Mouse (Mus musculus) urinary bladder, postnatal 4 days (tissue): ENCODE results near the gene B3gnt6.

Experiments used
- DNase-seq, 2 experiments: peaks; one replicate each; pipeline ENCODE4 v3.0.0; 2021 to 2022; ENCODE audit warnings: low spot score in 2 of 2

The B3gnt6 gene

DNA sequence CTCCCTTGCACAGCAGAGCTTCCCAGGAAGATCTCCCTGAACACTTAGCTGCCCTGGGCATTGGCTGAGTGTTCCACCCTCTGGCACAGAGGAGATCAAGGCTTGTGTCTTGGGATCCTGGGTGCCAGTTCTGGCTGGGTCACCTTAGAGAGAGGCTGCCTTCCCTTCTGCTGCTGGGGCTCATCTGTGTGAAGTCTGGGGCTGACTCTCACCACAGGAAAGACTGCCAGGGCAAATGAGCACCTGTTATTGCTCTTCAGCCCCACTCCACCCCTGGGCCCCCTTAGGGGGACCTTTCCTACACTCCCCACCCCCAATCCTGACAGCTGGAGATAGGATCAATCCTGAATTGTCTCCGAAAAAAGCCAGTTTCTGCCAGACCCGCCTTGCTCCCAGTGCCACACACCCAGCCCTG, 22.2 kb downstream of the B3gnt6 start:
- no peak for DNase-seq

DNA sequence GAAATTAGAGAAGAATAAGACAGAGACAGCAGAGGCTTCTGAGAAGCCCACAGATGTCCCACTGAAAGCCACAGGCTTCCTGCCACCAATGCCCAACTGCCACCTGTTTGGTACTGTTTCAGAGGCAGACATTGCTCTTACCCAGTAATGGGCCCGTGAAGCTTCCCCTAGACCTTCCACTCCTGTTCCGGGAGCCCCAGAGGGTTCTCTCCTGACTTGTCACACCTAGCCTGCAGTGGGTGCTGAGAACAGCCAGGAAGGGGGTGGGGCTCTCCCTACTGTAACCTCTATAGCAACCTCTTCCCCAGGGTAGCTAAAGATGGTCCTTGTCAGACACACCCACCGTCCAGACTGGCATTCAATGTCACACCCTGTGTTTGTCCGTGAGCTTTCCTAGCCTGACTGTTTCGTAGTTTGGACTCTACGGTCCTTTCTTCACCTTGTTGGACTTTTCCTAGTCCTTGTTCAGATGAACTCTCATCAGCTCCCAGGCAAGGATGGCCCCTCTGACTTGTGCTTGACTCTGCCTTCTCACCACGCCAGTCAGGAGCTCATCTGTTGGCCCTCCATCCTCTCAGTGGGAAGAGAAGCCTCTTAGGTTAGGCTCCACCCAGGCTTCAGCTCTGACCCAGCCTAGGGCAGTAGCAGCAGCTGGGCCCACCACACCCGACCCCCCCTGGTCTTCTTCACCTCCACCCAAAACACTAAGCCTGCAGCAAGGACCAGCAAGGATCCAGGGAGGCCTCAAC, 22.8 kb downstream of the B3gnt6 start:
- no peak for DNase-seq

DNA sequence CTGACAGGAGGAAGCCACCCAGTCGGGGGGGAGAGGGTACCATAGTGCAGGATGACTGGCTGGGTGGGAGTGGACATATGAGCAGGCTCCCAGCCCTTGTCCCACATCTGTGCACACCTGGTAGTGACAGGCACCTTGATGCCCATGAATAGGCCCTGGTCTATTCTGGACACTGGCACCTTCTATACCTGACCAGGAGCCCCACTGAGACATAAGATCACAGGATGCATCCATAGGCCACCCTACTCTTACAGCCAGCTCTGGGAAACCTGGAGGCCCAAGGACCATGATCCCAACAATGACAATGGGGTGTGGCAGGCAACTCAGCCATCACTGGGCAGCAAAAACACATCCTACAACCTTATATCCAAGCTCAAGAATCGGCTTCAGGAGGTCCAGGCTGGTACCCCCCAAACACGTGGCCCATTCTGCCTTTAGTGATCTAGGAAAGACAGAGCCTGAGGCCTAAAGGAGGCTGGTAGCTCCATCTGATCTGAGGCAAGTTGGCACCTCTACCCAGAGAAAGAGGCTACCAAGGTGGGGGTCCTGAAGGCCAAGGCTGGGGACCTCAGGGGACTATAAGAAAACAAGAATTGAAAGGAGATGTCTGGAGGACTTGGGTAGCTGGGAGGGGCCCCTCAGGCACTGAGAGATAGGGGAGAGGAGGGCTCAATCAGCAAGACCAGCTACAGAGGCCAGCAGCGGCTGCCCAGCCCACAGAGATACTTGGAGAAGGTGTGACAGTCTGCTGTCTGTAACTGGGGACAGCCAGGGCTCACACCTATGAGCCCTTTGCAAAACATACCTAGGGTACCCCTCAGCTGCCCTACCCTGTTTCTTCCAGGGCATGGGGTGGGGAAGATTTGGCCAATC, 24.2 kb downstream of the B3gnt6 start:
- DNase-seq: no peak

- DNase-seq: no peak
Observed at GRCm38 (mm10) chr7:98173408-98173807, 25.9 kb downstream of the B3gnt6 start.

GRCm38 (mm10) chr7:98172661-98173060, 26.6 kb downstream of the B3gnt6 start:
- DNase-seq: no peak

DNA sequence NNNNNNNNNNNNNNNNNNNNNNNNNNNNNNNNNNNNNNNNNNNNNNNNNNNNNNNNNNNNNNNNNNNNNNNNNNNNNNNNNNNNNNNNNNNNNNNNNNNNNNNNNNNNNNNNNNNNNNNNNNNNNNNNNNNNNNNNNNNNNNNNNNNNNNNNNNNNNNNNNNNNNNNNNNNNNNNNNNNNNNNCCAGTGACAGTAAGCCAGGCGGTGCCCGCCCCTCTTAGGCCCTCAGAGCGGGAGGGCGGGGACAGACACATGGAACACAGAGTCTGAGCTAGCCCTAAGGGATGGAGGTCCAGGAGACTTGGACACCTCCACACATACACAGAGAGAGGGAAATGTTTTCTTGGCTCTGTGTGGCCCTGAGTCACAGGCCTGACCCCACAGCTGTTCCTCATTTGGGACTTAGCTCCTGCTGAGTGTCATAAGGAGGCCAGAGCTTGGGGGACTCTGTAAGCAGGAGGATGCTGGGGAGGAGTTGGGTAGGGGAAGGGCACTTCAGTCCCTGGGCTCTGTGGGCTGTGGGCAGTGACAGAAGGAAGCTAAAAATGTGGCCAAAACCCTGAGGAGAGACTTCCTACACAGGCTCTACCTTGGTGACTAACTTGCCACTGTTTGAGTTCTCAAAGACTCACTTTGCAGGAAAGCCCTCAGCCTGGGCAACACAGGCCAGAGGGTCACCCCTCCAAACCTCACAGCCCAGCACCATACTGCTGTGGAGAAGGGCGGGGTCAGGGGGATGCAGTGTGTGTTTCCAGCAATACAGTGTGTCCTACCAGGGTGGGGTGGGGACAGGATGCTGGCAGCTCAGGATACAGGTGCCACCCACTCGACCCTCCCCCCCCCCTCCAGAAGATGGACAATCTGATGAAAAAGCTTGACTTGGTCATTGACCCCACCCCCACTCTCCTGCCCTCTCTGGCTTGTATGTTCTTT, 27.9 kb downstream of the B3gnt6 start:
- peak in 1 of 2 experiments; percentile 43 for DNase-seq

GRCm38 (mm10) chr7:98164999-98165528, 34.2 kb downstream of the B3gnt6 start:
- peak in 1 of 2 experiments; percentile 49 for DNase-seq

- DNase-seq: no peak
Observed at GRCm38 (mm10) chr7:98164382-98164998, 34.8 kb downstream of the B3gnt6 start.

- DNase-seq: no peak
Observed at GRCm38 (mm10) chr7:98163700-98164099, 35.6 kb downstream of the B3gnt6 start.

- no peak for DNase-seq
Observed at GRCm38 (mm10) chr7:98162239-98162638, 37.0 kb downstream of the B3gnt6 start.

DNA sequence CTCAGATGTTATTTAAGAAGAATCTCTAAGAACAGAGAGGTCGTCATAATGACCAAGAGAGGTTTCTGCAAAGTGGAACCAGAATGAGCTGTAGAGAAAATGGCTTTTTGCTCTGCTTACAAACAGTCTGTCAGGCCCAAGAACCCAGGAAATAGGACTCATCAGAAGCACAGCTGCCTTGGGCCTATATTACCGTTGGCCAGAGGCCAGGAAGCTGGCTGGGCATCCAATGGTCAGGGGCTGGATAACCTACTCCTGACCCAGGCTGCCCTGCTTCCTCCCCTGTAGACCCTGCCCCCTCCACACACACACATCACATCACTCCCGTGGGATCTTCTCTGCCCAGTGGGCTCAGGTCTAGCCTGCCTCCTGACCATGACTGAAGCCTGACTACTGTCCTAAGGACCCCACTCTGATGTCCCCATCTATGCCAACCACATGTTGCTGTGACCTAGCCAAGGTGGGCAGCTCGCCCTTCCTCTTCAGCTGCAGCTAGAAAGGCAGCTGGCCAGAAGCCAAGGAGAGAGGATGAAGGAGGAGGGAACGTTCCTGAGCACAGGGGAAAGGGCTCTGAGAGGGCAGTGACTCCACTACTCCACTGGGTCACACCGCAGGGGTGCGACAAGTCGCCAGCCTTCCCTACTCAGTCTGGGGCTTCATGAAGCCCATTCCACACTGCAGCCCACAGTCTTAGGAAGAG, 39.1 kb downstream of the B3gnt6 start:
- no peak for DNase-seq

- peak; percentile 58 to 73 for DNase-seq
Observed at GRCm38 (mm10) chr7:98158481-98158880, 40.8 kb downstream of the B3gnt6 start.

- no peak for DNase-seq
Observed at GRCm38 (mm10) chr7:98157636-98158332, 41.5 kb downstream of the B3gnt6 start.

GRCm38 (mm10) chr7:98156280-98156665, 43.0 kb downstream of the B3gnt6 start:
- no peak for DNase-seq

GRCm38 (mm10) chr7:98155546-98156279, 43.6 kb downstream of the B3gnt6 start:
- DNase-seq: peak in 1 of 2 experiments; percentile 53

GRCm38 (mm10) chr7:98153892-98154291, 45.4 kb downstream of the B3gnt6 start:
- no peak for DNase-seq

DNA sequence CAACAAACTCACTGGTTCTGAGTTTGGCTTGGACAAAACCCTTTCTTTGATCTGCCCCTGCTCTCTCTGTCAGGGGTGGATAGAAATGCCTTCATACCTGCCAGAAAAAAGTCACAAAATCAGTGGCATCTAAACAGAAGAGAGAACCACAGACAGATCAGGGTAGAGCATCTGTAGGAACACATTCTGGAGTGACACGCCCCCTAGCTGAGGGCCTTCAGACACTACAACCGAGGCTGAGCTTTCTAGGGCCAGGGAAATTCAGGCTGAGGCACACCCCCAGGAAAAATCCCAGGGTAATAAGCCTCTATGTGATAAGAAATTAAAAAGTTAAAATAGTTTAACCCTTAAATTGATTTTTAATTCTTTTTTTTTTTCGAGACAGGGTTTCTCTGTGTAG, 45.9 kb downstream of the B3gnt6 start:
- DNase-seq: no peak

GRCm38 (mm10) chr7:98152400-98152799, 46.9 kb downstream of the B3gnt6 start:
- DNase-seq: no peak

- no peak for DNase-seq
Observed at GRCm38 (mm10) chr7:98150525-98150924, 48.8 kb downstream of the B3gnt6 start.
